Mouse (Mus musculus) lung, adult 2 months (tissue): Measurements from ENCODE around the gene 4930402H24Rik.

Experiments
- CTCF ChIP-seq: fragments of 200-500 bp; IDR thresholded peaks from 2 replicates; pipeline ENCODE4 v1.5.1; 2011; ENCODE audit warnings: mild to moderate bottlenecking, low read length, control low read depth; ENCODE audit not compliant: insufficient read depth
- POLR2A ChIP-seq: fragments of 200-500 bp; IDR thresholded peaks from 2 replicates; pipeline ENCODE4 v1.6.1; 2011; ENCODE audit warnings: low read depth, mild to moderate bottlenecking, control low read depth, low read length, borderline replicate concordance; ENCODE audit errors: extremely low read depth

- TF ChIP-seq POLR2A (no peak), CTCF (no peak)
Measured at GRCm38 (mm10) chr2:130789039-130789438, 117.2 kb downstream of the 4930402H24Rik start.
